Mouse (Mus musculus): ENCODE data around the gene 1810010D01Rik. TPM values are rescaled to one million over a fixed set of nuclear protein-coding genes. Genes with fewer than 3 reads are reported as not detected.

1810010D01Rik gene
- polyA plus RNA-seq, 1 experiment from 2014 or later = 1.5 TPM

DNA sequence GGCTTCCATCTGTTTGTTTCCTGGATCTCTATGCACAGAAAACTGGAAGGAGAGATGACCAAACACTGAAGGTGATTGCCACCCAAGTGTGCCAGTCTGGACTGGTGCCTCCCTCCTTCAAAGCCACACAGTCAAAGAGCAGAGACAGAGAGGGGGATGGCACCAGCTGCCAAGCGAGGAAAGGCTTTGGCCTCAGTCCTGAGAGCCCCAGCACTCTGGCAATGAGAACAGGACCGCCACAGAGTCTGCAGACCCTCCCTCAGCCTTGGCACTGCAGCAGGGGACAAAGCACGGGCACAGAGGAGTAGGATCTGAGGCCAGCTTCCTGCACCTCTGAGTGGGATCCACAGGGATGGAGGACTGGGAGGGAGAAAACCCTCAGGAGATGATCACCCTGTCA is 38.2 kb downstream of the 1810010D01Rik start:
- ATAC-seq (ENCODE audit: insufficient read depth, low FRiP score) = no peak
- WGBS = 60% methylated on average over 3 of the region's 3 CpGs
- H3K27ac ChIP-seq (ENCODE audit: low read length) = no peak overlapping the region
- no peaks in the 10 kb centered on the region; the same call in 1 of the 2 replicates for H3K27me3 ChIP-seq (ENCODE audit: control insufficient read depth, insufficient read depth, low read length)
- no peaks in the 10 kb centered on the region for H3K4me1 ChIP-seq (ENCODE audit: control insufficient read depth, insufficient read depth, low read length)
- H3K9me3 ChIP-seq (replicated peaks; ENCODE audit: control insufficient read depth, low read length) = no peaks in the 10 kb centered on the region
- no peaks in the 10 kb centered on the region for H3K36me3 ChIP-seq (ENCODE audit: control insufficient read depth, insufficient read depth, low read length)
- no peak overlapping the region for H3K9ac ChIP-seq (ENCODE audit: low read length)
- H3K4me2 ChIP-seq (ENCODE audit: low read depth, low read length) = no peak overlapping the region
- H3K4me3 ChIP-seq (replicated peaks; ENCODE audit: low read length) = no peak overlapping the region

DNA sequence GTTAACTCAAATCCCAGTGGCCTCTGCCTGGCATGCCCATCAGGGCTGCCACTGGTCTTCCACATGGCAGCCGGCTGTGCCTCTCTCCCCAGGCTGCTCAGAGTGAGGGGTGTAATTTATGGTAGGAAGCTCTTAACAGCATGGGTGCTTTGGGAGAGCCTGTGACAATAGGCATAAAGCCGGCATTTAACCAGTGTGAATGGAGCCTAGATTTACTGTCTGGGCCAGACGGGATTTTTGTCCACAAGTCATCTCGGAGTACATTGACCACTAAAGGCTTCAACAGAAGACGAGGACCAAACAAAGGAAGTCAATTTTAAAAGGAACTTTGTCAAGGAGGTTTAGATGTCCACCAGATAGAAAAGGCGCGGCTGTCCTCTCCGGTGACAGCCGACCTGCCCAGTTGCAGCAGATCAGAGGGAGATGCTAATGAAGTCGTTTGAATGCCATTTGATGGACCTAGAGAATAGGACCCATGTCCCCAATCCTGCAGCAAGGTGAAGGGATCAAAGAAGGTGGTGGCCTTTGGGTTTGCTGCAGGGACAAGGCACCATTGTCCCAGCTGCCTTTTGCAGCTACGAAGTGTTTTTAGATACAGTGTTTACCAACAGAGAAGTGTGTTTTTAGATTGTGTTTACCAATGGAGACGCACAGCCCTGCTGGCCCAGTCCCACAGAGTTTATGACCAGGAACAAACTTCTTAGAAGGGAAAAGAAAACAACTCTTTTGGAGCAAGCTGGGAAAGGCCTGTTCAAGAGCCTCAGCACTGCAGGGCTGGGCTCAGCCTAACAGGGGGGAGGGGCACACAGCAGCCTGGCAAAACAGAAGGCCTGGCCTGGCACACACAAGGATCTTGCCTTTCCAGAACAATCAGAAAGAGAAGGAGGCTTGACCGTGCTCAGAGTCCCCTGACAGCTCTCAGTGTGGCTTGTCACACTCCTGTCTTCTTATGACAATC is 48.4 kb downstream of the 1810010D01Rik start:
- H3K36me3 ChIP-seq (ENCODE audit: control insufficient read depth, insufficient read depth, low read length) = no peaks in the 10 kb centered on the region
- ATAC-seq (ENCODE audit: insufficient read depth, low FRiP score) = peak; percentile 76; the same call in 1 of the 2 replicates
- H3K27me3 ChIP-seq (ENCODE audit: control insufficient read depth, insufficient read depth, low read length) = no peaks in the 10 kb centered on the region
- peak overlapping the region; percentile 21; the same call in 1 of the 2 replicates for H3K9ac ChIP-seq (ENCODE audit: low read length)
- no peaks in the 10 kb centered on the region for H3K9me3 ChIP-seq (replicated peaks; ENCODE audit: control insufficient read depth, low read length)
- H3K4me3 ChIP-seq (replicated peaks; ENCODE audit: low read length) = no peak overlapping the region
- H3K27ac ChIP-seq (ENCODE audit: low read length) = peak overlapping the region; percentile 20
- WGBS = 50% methylated on average over 13 of the region's 13 CpGs
- H3K4me1 ChIP-seq (ENCODE audit: control insufficient read depth, insufficient read depth, low read length) = peaks cover 11% of the 10 kb centered on the region; the same call in 1 of the 2 replicates
- H3K4me2 ChIP-seq (ENCODE audit: low read depth, low read length) = no peak overlapping the region

Other genes starting within 250 kb of the 1810010D01Rik start
- gene Tpcn2, start 75.9 kb upstream of the 1810010D01Rik start, polyA plus RNA-seq (2015; fragmentation: Nextera tagmentation; extraction: Ambion mirVana) = 9.7 and 11.2 TPM in 2 replicates
- 5.5 and 7.4 TPM in 2 replicates for gene Mrgprf, start 92.7 kb upstream of the 1810010D01Rik start, polyA plus RNA-seq (2015; fragmentation: Nextera tagmentation; extraction: Ambion mirVana)
- not detected in 2 replicates for gene Mrgprd, start 106.7 kb upstream of the 1810010D01Rik start, polyA plus RNA-seq (2015; fragmentation: Nextera tagmentation; extraction: Ambion mirVana)